Mouse (Mus musculus) embryonic stem cell, embryonic (primary cell): Measurements from ENCODE around the gene Hspb1.

Source experiments
- CTCF ChIA-PET, 4 experiments: fragments of 300-600 bp in 2 of 4; fragments of 350-600 bp in 2 of 4; sonication (Branson Sonifier 250); formaldehyde crosslinking; loops; one replicate each; lab custom pipeline; 2022; ENCODE audit warnings: inconsistent platforms in 2 of 4; lab: Charles Lee
- POLR2A ChIA-PET, 4 experiments: fragments of 300-600 bp in 2 of 4; fragments of 350-600 bp in 2 of 4; sonication (Branson Sonifier 250); formaldehyde crosslinking; loops; one replicate each; lab custom pipeline; 2022; ENCODE audit warnings: antibody characterized with exemption in 4 of 4, inconsistent platforms in 1 of 4; lab: Charles Lee

The Hspb1 gene

DNA sequence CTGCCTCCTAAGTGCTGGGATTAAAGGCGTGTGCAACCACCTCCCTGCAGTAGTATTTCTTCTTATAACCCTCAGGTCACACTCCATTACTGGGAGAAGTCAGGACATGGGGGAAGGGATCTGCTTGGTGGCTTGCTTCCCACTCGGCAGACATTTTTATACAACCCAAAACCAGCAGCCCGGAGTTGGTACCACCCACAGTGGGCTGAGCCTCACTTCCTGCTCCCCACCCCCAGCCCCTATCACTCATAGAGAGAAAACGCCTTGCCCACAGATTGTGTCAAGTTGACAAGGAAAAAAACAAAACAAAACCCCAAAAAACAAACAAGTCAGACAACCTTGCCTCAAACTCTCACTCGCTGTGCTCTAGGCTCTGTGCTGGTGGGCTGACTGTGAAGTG, 25.5 kb downstream of the Hspb1 start:
- ChIA-PET CTCF (interaction anchor here in 2 of 4 experiments (0.6 to 2.8 kb wide), 7 partner anchors 10 to 1422 kb away, joined by 3 to 15 read pairs (median 4); no protein-coding TSS in a partner anchor), POLR2A (interaction anchor here in 3 of 4 experiments (0.6 to 39.6 kb wide), 9 partner anchors 2 to 420 kb away, joined by 3 to 1106 read pairs (median 7); partner anchors contain the start of genes Ywhag (in 2 of the 3) and Hspb1 (in 1 of the 3))

- ChIA-PET POLR2A (interaction anchor here in 3 of 4 experiments (0.5 to 39.6 kb wide), 27 partner anchors 1 to 1138 kb away, joined by 3 to 1106 read pairs (median 5); partner anchors contain the start of genes Ywhag (in 2 of the 3), Hspb1 (in 1 of the 3) and Polr2j (in 1 of the 3)), CTCF (interaction anchor here (0.6 to 2.8 kb wide), 15 partner anchors 11 to 337 kb away, joined by 3 to 15 read pairs (median 3); no protein-coding TSS in a partner anchor)
Observed at GRCm38 (mm10) chr5:135914156-135914555, 26.4 kb downstream of the Hspb1 start.

- ChIA-PET CTCF (interaction anchor here in 1 of 4 experiments (0.7 kb wide), 1 partner anchor 78 kb away, joined by 4 read pairs; no protein-coding TSS in a partner anchor), POLR2A (interaction anchor here (0.5 to 39.6 kb wide), 9 partner anchors 1 to 57 kb away, joined by 3 to 1106 read pairs (median 4); partner anchors contain the start of genes Hspb1 (in 1 of the 4) and Ywhag (in 1 of the 4))
Observed at GRCm38 (mm10) chr5:135916051-135916565, 28.4 kb downstream of the Hspb1 start.

- CTCF ChIA-PET: interaction anchor here in 1 of 4 experiments (0.7 to 2.8 kb wide), 3 partner anchors 13 to 78 kb away, joined by 3 to 16 read pairs (median 4); no protein-coding TSS in a partner anchor
- POLR2A ChIA-PET: interaction anchor here (0.7 to 39.6 kb wide), 13 partner anchors 1 to 57 kb away, joined by 3 to 1106 read pairs (median 6); partner anchors contain the start of genes Hspb1 (in 2 of the 4) and Ywhag (in 2 of the 4)
Observed at GRCm38 (mm10) chr5:135916601-135917000, 28.9 kb downstream of the Hspb1 start.

- CTCF ChIA-PET: interaction anchor here (0.5 to 3.9 kb wide), 21 partner anchors 8 to 359 kb away, joined by 3 to 18 read pairs (median 6); no protein-coding TSS in a partner anchor
Observed at GRCm38 (mm10) chr5:135917327-135918058, 29.8 kb downstream of the Hspb1 start.

GRCm38 (mm10) chr5:135918059-135918437, 30.3 kb downstream of the Hspb1 start:
- POLR2A ChIA-PET: interaction anchor here (0.6 to 39.6 kb wide), 31 partner anchors 3 to 49 kb away, joined by 3 to 1106 read pairs (median 8); partner anchors contain the start of genes Ywhag (in 3 of the 4) and Hspb1 (in 1 of the 4)
- CTCF ChIA-PET: interaction anchor here (0.5 to 3.9 kb wide), 30 partner anchors 9 to 358 kb away, joined by 3 to 18 read pairs (median 5); partner anchors contain the start of gene Ywhag (in 1 of the 4)

More at GRCm38 (mm10) chr5:135917327-135918058, 29.8 kb downstream of the Hspb1 start:
- POLR2A ChIA-PET: interaction anchor here (0.6 to 39.6 kb wide), 28 partner anchors 2 to 1481 kb away, joined by 3 to 1106 read pairs (median 8); partner anchors contain the start of genes Ywhag (in 3 of the 4) and Hspb1 (in 2 of the 4)

DNA sequence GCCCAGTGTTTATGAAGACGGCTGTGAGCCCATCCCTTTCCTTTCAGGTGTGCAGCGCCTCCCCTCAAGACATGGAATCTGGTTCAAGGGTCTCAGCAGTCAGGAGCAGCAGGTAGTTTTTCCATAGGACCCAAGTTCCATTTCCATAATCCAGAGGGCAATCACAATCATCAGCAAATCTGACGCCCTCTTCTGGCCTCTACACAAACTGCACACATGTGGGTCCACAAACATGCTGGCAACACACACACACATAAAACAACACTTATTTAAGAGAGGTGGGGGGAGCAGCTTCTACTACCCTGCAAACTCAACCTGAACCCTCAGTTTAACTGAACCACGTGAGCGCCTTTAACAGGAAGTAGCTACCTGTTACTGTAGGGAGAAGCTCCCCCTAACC, 30.9 kb downstream of the Hspb1 start:
- CTCF ChIA-PET: interaction anchor here (0.5 to 3.9 kb wide), 34 partner anchors 9 to 330 kb away, joined by 3 to 18 read pairs (median 4); partner anchors contain the start of gene Ywhag (in 1 of the 4)
- POLR2A ChIA-PET: interaction anchor here (0.6 to 39.6 kb wide), 38 partner anchors 3 to 253 kb away, joined by 3 to 1106 read pairs (median 6); partner anchors contain the start of genes Ywhag (in 3 of the 4) and Hspb1 (in 2 of the 4)

- POLR2A ChIA-PET: interaction anchor here (0.6 to 39.6 kb wide), 31 partner anchors 5 to 864 kb away, joined by 3 to 1106 read pairs (median 7); partner anchors contain the start of genes Ywhag (in 3 of the 4), Hspb1 (in 2 of the 4) and Ssc4d (in 1 of the 4)
- CTCF ChIA-PET: interaction anchor here (0.6 to 3.9 kb wide), 19 partner anchors 10 to 399 kb away, joined by 3 to 18 read pairs (median 3); partner anchors contain the start of gene Zp3 (in 1 of the 4)
Observed at GRCm38 (mm10) chr5:135919902-135920301, 32.2 kb downstream of the Hspb1 start.

DNA sequence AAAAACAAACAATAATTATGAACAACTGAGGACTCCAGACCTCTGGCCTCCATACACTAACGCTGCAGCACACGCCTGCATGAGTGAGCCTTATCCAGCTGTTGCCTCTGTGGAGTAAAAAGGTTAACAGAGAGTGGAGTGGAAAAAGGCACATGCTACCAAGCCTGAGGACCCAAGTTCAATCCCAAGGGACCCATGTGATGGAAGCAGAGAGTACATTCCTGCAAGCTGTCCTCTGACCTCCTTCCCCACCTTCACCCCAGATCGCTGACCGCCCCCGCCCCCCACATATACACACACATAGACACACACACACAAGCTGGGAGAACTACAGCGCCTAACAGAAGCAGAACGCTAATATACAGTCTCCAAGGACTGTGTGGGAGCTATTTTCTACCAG, 36.2 kb downstream of the Hspb1 start:
- POLR2A ChIA-PET: interaction anchor here (0.6 to 39.6 kb wide), 19 partner anchors 8 to 660 kb away, joined by 3 to 1106 read pairs (median 8); partner anchors contain the start of genes Ywhag (in 2 of the 4) and Hspb1 (in 1 of the 4)
- CTCF ChIA-PET: interaction anchor here (0.6 to 1.9 kb wide), 6 partner anchors 20 to 217 kb away, joined by 3 to 7 read pairs (median 5); no protein-coding TSS in a partner anchor

DNA sequence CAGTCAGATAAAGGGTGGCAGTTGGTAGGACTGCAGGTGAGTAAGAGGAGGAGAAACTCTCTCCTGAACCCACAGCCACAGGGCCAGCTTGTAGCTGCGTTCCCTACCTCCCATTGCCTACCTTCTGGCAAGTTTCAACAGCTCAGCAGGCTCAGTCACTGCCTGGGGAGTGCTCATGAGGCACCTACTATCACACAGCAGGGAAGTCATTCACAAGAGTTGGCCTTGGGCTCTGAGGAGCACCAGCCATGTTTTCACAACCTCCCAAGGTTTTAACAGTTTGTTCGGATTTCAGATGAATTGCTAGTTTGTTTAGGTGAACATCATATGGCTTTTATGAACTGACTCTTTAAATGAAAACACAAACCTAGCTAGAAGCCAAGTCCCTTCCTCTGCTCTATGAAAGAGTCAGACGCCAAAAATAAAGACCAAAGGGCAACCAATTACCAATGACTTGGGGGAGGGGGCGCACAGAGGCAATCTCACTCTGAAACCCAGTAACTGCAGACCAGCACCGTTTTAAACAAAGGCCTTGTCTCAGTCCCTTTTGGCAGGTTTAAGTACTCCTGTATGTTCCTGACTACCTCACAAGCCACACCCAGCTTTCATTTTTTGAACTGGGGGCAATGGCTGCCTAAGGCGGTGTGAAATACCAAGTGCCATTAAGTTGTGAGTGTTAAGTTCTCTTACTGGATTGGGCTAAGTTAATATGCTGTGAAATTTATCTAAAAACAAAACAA, 42.1 kb downstream of the Hspb1 start:
- ChIA-PET CTCF (interaction anchor here (0.6 to 1.8 kb wide), 13 partner anchors 10 to 1191 kb away, joined by 3 to 8 read pairs (median 4); no protein-coding TSS in a partner anchor), POLR2A (interaction anchor here (0.6 to 35.7 kb wide), 40 partner anchors 8 to 451 kb away, joined by 3 to 1106 read pairs (median 5); partner anchors contain the start of genes Hspb1 (in 2 of the 4) and Ssc4d (in 1 of the 4))

- CTCF ChIA-PET: interaction anchor here in 3 of 4 experiments (0.5 to 1.4 kb wide), 3 partner anchors 13 to 92 kb away, joined by 3 to 4 read pairs (median 3); no protein-coding TSS in a partner anchor
- POLR2A ChIA-PET: interaction anchor here (0.5 to 35.7 kb wide), 33 partner anchors 8 to 314 kb away, joined by 3 to 1106 read pairs (median 4); partner anchors contain the start of genes Hspb1 (in 2 of the 4), Rasa4 (in 1 of the 4) and Ssc4d (in 1 of the 4)
Observed at GRCm38 (mm10) chr5:135931526-135931925, 43.8 kb downstream of the Hspb1 start.

DNA sequence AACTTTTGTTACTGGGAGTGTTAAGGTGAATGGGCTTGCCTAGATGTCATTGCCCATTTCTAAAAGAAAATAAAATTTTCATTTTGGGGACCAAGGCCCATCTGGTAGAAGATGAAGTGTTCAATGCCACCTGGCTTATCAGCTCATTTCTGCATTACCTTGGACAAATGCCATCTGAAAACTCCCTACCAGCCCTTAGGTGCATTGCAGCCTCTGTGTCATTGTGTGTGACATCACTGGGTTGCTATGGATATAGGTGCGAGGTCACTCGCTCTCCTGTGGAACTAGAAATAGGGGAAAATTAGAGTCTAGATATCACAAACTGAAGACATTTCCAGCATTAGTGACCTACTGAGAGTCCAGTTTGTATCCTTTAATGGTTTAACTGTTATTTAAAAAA, 44.6 kb downstream of the Hspb1 start:
- CTCF ChIA-PET: interaction anchor here in 1 of 4 experiments (0.9 kb wide), 1 partner anchor 14 kb away, joined by 3 read pairs; no protein-coding TSS in a partner anchor
- POLR2A ChIA-PET: interaction anchor here (1.0 to 35.7 kb wide), 22 partner anchors 9 to 45 kb away, joined by 3 to 1106 read pairs (median 9); partner anchors contain the start of genes Hspb1 (in 2 of the 4) and Ssc4d (in 1 of the 4)

DNA sequence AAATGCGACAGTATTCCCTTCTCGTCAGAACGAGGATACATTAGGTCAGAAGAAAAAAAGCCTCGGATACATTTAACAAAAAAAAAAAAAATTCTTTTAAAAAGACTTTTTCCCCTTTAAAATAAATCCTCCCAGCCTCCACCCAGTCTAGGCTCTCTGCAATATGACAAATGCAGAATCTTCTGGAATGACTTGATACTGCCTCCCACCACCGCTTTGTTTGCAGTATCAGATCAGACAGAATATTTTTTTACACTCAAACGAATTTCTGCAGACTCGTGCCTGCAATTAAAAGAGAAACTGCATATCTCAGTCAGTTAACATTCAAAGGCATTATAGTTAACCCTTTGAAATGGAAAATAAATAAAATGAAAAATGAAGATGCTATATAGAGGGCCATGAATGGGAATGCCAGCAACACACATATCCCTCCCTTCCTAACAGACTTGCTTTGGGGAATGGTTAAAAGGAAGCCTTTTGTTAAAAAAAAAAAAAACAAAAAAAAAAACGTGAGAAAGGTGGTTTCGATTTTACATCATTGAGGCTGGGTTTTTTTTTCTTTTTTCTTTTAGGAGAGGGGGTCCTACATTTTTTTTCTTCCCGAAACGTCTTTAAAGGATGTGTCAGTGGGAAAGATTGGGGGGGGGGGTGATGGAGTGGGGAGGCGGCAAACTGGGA, 45.6 kb downstream of the Hspb1 start:
- ChIA-PET CTCF (no interaction called here), POLR2A (interaction anchor here in 2 of 4 experiments (2.4 to 35.7 kb wide), 6 partner anchors 12 to 31 kb away, joined by 9 to 1106 read pairs (median 78); partner anchors contain the start of gene Hspb1 (in 1 of the 2))

DNA sequence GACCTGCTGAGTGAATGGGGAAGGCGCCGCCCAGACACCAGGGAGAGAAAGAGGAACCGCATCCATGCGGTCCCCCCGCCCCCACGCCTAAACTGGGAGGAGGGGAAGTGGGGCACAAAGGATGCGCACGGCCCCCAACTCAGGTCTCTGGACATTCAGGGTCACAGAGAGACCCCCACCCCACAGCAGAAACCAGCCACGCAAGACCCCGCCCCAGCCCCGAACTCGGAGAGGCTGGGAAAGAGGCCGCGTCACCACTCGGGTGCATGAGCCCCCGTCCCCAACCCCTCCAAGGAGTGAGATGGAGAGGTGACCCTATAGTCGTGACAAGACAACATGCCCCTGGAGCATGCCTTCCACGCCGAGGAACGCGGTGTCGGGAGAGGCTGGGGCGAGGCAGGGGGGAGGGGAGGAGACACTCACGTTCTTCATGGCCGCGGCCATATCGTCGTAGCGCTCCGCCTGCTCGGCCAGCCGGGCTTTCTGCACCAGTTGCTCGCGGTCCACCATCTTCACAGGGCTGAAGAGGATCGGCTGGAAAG, 46.3 kb downstream of the Hspb1 start:
- ChIA-PET POLR2A (interaction anchor here (0.6 to 3.3 kb wide), 96 partner anchors 9 to 1712 kb away, joined by 3 to 221 read pairs (median 6); partner anchors contain the start of genes Hspb1 (in 3 of the 4), Dtx2 (in 2 of the 4), Mdh2 (in 2 of the 4) and Styxl1 (in 2 of the 4)), CTCF (interaction anchor here in 3 of 4 experiments (0.6 to 1.7 kb wide), 11 partner anchors 13 to 773 kb away, joined by 3 to 19 read pairs (median 7); no protein-coding TSS in a partner anchor)
